Mouse (Mus musculus) right cerebral cortex, postnatal 25 days (tissue): ENCODE data around the gene Gsn.

Experiments
- DNase-seq: peaks from one replicate; pipeline ENCODE4 v3.0.0; 2022

Gsn gene

DNA sequence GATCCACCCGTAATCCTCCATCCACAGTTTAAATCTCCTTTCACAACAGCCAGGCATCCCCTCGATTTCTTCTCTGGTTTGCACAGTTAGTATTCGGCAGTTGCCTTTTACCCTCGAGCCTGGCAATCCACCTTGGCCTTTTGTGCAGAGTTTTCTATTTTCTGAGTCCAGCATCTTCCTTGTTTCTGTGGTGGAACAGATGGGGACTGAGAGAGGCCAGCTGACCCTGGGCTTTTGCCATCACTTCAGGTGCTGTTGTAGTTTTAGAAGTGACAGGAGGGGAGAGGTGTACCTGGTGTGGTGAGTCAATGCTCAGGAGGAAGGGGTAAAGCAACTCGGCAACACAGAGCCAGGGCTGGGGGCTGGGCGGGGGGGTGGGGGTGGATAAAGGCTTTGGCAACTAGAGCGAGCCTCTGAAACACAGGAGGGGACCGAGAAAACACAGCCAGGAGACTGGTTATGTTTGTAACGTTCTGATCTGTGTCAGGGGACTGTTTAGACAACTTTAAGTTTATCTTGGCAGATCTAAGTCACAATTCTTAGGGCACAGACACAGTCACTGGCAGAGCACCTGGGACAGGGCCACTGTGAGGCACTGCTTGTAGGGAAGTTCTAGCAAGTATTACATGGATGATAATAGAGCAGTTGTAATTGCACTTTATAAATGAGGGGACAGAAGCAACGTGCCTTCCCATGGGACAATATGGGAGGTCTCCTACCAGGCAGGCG, 72.0 kb downstream of the Gsn start:
- DNase-seq: no peak

DNA sequence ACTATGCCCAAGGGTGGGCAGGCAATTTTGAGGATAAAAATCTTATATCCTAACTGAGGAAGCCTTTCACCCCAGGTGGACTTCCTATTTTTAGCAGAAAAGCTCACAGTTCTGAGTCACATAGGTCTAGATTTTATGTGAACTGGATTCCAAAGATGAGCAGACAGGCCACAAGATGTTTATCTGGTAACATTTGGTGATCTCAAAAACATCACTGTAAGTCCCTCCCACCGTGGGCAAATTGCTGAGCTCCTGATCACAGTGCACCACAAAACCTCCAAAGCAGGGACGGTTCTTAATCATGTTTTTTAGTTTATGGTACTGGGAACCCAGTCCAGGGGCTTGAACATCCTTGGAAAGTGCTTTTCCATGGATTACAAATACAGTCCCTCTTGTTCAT, 72.9 kb downstream of the Gsn start:
- DNase-seq: no peak

DNA sequence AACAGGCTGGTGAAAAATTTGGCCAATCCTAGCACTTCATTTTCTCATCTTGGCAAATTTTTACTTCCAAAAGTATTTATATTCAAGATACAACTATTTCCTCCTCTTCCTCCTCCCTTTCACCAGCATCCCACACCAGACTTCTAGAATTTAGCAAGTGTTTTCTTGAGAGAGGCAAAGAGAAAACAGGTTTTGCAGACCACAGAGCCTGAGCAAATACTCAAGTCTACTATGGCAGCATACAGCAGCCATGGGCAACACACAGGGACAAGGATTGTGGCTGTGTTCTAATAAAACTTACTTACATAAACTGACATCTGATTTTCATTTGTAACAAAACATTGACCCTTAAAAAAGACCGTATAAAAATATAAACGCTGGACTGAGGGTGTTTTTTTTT, 75.0 kb downstream of the Gsn start:
- DNase-seq: no peak

DNA sequence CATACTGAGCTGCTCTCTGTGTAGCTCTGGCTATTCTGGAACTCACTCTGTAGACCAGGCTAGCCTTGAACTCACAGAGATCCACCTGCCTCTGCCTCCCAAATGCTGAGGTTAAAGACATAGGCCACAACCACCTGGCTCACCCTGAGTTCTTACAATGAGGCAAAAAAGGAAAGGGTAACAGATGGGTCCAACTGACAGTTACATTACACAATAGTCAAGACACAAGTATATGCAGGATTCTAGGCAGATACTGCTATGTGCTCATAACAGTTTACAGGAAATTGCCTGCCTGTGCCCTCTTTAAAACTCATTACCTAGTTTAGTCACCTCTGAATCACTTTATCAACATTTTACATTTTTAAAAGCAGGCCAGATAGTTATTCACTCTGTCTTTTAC, 77.5 kb downstream of the Gsn start:
- no peak for DNase-seq

DNA sequence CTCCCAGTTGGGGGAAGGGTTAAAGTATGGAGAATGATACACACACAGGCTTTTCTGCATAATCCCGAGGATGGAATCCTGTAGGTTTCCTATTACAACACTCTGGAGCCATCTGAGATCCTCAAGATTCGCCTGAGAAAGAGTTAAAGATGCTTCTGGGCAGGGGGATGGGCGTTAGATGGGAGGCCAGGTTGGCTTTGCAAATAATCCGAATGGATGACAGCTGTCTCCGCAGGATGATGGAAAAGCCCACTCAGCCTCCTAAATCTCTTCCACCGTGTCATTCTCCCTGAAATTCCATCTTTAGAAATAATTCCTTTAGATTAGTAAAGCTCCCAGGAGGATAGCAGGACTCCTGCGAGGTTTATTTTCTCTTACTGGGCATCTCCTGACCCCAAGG, 79.4 kb downstream of the Gsn start:
- no peak for DNase-seq

DNA sequence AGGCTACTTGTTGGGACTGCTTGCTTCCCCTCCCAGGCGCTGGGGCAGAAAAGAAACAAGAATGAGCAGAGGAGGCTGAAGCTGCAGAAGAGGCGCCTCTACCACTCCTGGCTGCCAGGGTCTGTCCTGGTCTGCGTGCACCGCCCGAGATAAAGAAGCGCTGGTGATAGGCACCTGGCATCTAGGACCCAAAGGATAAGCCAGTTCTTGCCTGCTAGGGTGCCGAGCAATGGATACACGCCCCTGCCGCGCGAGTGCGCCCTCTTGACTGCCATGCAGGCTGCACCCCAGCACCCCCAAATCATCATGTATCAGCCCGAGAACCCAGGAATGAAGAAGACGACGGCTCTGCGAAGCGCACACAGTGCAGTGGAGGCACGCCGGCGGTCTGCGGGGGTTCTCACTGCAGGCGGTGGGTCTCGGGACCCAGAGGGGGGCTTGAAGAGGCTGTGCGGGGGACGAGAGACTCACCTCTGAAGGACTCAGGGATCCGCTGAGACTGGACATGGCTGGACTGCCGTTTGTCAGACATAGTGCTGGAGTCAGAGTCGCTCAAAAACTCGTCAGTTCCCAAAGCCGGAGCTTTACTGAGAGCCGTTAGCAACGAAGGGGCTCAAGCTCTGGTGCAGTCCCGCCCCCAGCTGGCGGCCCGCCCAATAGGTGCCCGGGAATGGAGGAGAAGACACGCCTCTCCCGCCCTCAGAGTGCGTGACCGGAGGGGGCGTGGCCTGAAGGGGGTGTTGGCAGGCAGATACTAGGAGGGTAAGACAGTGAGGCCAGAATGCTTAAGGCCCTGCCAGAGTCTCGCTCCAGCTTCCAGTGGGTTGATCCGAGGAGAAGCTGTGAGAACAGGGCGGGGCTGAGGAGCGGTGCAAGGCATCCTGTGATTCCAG, 80.5 kb downstream of the Gsn start, which contains the start of gene Stom:
Stom (minus strand) TSS at position 589 of the 893 bp plus-strand sequence.
- peak; percentile 94 for DNase-seq

DNA sequence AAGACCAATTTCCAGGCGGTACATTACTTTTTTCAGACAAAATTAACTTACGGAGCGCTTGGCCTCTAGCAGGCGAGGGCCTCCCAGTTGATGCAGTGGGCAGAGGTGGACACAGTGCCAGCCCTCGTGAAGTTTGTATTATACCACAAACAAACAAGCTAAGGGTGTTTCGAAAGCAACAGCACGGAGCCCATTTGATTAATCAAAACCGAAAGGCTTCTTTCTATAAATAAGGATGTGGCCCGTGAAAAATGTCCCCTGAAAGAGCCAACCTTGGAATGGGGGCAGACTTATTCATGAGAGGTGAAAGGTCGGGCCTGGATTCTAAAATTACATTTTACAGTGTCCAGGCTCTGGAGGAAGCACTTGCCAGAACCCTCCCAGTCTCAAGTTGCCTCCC, 81.2 kb downstream of the Gsn start:
- no peak for DNase-seq

DNA sequence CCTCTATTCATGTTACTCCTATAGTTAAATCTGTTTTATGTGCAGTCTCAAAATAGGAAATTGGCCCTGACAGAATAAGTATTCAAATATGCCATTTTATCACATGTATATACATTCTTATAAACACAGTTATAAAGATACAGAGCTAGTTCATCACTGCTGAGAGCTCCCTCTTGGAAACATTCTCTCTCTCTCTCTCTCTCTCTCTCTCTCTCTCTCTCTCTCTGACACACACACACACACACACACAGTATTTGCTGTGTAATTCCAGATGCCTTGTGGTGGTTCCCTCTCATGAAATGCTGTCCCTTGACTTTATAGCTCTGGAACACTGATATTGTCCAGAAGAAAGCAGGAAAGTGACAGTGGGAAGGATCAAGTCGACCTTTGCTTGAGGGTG, 81.9 kb downstream of the Gsn start:
- no peak for DNase-seq

DNA sequence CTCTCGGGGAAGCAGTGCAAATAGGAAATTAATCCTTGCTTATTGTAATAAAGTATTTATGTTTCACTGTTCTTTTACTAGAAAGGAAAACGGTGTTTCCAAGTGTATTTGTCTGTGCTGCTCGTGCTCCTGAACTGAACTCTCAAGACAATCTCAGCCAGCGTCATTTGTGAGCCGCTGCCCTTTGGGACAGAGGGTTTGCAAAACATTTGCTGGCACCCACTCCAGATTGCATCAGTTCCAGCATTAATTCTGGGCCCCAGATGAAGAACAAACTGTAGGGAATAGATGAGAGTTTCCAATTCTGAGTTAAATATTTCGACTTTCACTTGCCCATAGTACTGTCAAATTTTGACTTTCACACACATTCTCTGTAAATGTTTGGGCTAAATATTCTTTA, 82.5 kb downstream of the Gsn start:
- DNase-seq: no peak

DNA sequence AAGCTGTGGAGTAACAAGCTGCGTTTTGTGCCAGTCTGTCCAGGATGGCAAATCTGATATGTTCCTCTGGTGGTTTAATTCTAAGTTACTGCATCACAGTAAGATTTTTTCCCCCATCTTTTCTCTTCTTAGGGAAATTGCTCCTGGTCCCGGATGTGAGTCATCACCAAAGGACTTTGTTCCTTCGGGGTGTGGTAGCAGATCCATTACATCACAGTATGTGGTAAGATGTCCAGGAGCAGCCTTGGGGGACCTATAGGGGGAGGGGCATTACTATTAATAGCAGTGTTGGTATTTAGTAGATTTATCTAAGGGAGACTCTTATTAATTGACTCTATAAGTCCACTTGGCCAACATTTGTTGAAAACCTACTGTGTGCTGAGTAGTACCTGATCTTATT, 86.4 kb downstream of the Gsn start:
- no peak for DNase-seq

DNA sequence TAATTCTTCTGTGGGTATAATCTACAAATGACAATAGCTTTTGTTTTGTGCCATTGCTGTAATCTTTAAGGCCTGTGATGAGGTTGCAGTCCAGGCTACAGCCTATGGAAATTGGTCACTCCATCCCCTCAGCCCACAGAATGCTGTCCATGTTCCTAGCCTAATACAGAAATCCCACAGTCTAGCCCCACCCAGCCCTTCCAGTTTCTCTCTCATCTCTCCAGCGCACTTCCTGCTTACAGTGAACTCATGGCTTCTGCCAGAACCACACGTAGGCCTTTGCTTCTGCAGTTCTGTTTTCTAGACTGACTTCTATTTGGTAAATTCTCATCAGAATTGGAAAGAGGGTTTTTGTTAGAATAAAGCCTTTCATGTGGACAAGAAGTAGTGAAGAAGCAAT, 89.8 kb downstream of the Gsn start:
- DNase-seq: no peak

DNA sequence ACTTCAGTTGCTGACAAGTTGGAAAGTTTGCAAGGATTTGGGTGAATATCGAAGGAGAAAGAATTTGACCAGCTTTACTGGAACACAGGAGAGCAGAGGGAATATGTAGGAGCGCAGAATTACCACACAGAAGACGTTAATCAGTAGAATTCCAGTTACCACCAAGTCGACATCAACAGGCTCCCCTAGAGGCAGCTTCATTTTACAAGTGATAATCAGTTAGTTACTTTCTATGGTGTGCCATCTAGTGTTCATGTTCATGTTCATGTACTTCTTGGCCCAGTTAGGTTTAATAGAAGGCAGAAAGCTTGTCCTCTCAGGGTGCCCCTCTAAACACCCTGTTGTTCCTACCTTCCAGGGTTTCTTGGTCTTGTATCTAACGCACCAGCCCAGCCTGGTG, 93.0 kb downstream of the Gsn start:
- DNase-seq: no peak
